Mouse (Mus musculus) liver, embryonic 14.5 days (tissue): ENCODE data around the gene Idh2.

Experiments used
- CTCF ChIP-seq: IDR thresholded peaks from 2 replicates; pipeline ENCODE4 v1.5.1; 2016; ENCODE audit warnings: antibody characterized with exemption, low read depth, control low read depth
- EP300 ChIP-seq: IDR thresholded peaks from 2 replicates; pipeline ENCODE4 v1.6.1; 2016; ENCODE audit warnings: antibody characterized with exemption, low read depth

DNA sequence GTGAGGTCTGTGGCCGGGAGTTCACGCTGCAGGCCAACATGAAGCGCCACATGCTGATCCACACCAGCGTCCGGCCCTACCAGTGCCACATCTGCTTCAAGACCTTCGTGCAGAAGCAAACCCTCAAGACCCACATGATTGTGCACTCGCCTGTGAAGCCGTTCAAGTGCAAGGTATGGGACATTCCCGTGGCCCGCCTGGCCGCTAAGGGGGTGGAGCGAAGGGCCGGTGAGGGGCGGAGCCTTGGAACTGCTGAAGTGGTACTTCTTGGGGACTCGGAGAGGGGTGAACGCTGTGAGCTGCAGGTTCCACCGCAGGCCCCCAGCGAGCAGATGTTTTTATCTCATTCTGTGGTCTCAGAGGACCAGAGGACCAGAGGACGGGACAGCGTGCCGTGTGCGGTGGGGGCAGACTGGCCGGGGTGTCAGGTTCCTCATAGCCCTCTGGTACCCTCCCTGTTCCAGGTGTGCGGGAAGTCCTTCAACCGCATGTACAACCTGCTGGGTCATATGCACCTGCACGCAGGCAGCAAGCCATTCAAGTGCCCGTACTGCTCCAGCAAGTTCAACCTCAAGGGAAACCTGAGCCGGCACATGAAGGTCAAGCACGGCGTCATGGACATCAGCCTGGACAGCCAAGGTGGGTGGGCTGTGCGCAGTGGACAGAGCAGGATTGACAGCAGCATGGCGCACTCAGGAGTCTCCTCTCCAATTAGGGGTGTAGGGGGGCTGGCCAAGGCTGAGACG, 29.0 kb downstream of the Idh2 start:
- TF ChIP-seq CTCF (no peak), EP300 (no peak)
